Mouse (Mus musculus) heart, adult 2 months (tissue): ENCODE measurements around the gene Ciapin1.
A peak's percentile ranks its signal among the peaks of the same experiment; 100 is the strongest.

Experiments
- CTCF ChIP-seq: fragments of 200-600 bp; IDR thresholded peaks from 2 replicates; pipeline ENCODE4 v1.8.1; 2022; ENCODE audit warnings: antibody characterized with exemption, mild to moderate bottlenecking, moderate library complexity
- EP300 ChIP-seq: fragments of 200-500 bp; IDR thresholded peaks from 2 replicates; pipeline ENCODE4 v1.6.1; 2011; ENCODE audit warnings: low read depth, low read length, control low read depth; ENCODE audit not compliant: insufficient read depth
- POLR2A ChIP-seq: fragments of 200-500 bp; IDR thresholded peaks from 2 replicates; pipeline ENCODE4 v1.6.1; 2011; ENCODE audit warnings: mild to moderate bottlenecking, low read depth, low read length, control low read depth; ENCODE audit not compliant: insufficient read depth

GRCm38 (mm10) chr8:94822637-94823560 is 15.3 kb downstream of the Ciapin1 start:
- TF ChIP-seq CTCF (peak; percentile 86), POLR2A (no peak), EP300 (no peak)
